Mouse (Mus musculus) midbrain, postnatal 0 days (tissue): ENCODE data around the gene Chil1. TPM values are rescaled to one million over a fixed set of nuclear protein-coding genes. Genes with fewer than 3 reads are reported as not detected.
A peak's percentile ranks its signal among the peaks of the same experiment; 100 is the strongest.

ENCODE experiments used
- ATAC-seq: fragments of 200-750 bp; cut with Nextera tagmentation; 2 replicates; pipeline ENCODE4 v1.8.0; 2017; ENCODE audit warnings: moderate number of reproducible peaks, mild to moderate bottlenecking, moderate TSS enrichment, moderate library complexity; ENCODE audit not compliant: low FRiP score
- DNase-seq: peaks from one replicate; pipeline ENCODE4 v3.0.0-alpha.2; 2015; ENCODE audit warnings: low spot score
- H3K27ac ChIP-seq: fragments of 300-500 bp; sonication (generic); 2 replicates; pipeline ENCODE4 v1.5.1; 2014; ENCODE audit warnings: low read depth, mild to moderate bottlenecking, low read length, mixed read lengths
- H3K27me3 ChIP-seq: fragments of 300-500 bp; sonication (generic); 2 replicates; pipeline ENCODE4 v1.6.1; 2014; ENCODE audit warnings: low read length, control low read depth, mixed read lengths; ENCODE audit not compliant: insufficient read depth
- H3K36me3 ChIP-seq: fragments of 300-500 bp; sonication (generic); 2 replicates; pipeline ENCODE4 v1.6.1; 2014; ENCODE audit warnings: low read length, control low read depth, mixed read lengths; ENCODE audit not compliant: insufficient read depth
- H3K4me1 ChIP-seq: fragments of 300-500 bp; sonication (generic); 2 replicates; pipeline ENCODE4 v1.6.1; 2014; ENCODE audit warnings: mild to moderate bottlenecking, control low read depth, antibody characterized with exemption, low read length, mixed read lengths; ENCODE audit not compliant: insufficient read depth
- H3K4me2 ChIP-seq: fragments of 300-500 bp; sonication (generic); 2 replicates; pipeline ENCODE4 v1.6.1; 2014; ENCODE audit warnings: low read depth, mild to moderate bottlenecking, low read length, mixed read lengths; ENCODE audit not compliant: poor library complexity, severe bottlenecking
- H3K4me3 ChIP-seq: fragments of 300-500 bp; sonication (generic); 2 replicates; pipeline ENCODE4 v1.5.1; 2014; ENCODE audit warnings: low read depth, mild to moderate bottlenecking, low read length, moderate library complexity
- H3K9ac ChIP-seq: fragments of 300-500 bp; sonication (generic); replicated peaks from 2 replicates; pipeline ENCODE4 v1.6.1; 2014; ENCODE audit warnings: mild to moderate bottlenecking, low read length, moderate library complexity, mixed read lengths; ENCODE audit not compliant: poor library complexity, severe bottlenecking
- H3K9me3 ChIP-seq: fragments of 300-500 bp; sonication (generic); 2 replicates; pipeline ENCODE4 v1.6.1; 2016; ENCODE audit warnings: low read length, control low read depth
- CTCF ChIP-seq: IDR thresholded peaks from 2 replicates; pipeline ENCODE4 v1.5.1; 2016; ENCODE audit warnings: antibody characterized with exemption, mild to moderate bottlenecking
- WGBS: fragments of 180-500 bp; shearing (Covaris S2); extraction: QIAGEN DNeasy Blood & Tissue Kit; methylation state at CpG from one replicate; pipeline ENCODE4 v1.1.7; 2014; 5-methylcytosine and 5-hydroxymethylcytosine counted together
- polyA plus RNA-seq: library from polyadenylated mRNA; unstranded; fragments of >200 nt; fragmentation: Nextera tagmentation; extraction: Ambion mirVana; gene quantifications from 2 replicates; pipeline ENCODE4 v1.2.1, GENCODE M21; 2015
- total RNA-seq: library from RNA; depleted of rRNA; stranded (reverse); fragments of >200 nt; gene quantifications from 2 replicates; pipeline ENCODE4 v1.2.3, GENCODE M21; 2014

Gene Chil1
- total and polyA plus RNA-seq, 2 experiments from 2014 or later, result 3.0 TPM

DNA sequence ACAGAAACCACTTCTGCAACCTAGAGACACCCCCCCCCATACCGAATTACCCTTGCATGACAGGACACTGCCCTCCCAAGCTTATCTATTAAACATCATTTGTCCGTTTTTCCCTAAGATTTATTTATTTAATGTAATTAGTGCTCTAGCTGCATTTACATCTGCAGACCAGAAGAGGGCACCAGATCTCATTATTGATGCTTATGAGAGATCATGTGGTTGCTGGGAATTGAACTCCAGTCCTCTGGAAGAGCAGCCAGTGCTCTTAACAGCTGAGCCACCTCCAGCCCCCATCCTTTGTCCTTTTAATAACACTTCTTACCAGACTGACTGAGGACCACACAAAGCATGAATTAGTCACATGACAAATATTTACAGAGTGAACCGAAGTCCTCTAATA lies 27.3 kb upstream of the Chil1 start:
- DNase-seq (no peak), ATAC-seq (no peak)
- H3K4me2 ChIP-seq, result no peak overlapping the region
- H3K4me1 ChIP-seq, result no peaks in the 10 kb centered on the region
- no peaks in the 10 kb centered on the region; the same call in 1 of the 2 replicates for H3K27me3 ChIP-seq
- no peak overlapping the region for H3K4me3 ChIP-seq
- H3K27ac ChIP-seq, result no peak overlapping the region
- no peaks in the 10 kb centered on the region for H3K36me3 ChIP-seq
- peak; percentile 54 for TF ChIP-seq CTCF
- 62% methylated on average over 3 of the region's 3 CpGs for WGBS
- no peaks in the 10 kb centered on the region for H3K9me3 ChIP-seq
- no peak overlapping the region for H3K9ac ChIP-seq

DNA sequence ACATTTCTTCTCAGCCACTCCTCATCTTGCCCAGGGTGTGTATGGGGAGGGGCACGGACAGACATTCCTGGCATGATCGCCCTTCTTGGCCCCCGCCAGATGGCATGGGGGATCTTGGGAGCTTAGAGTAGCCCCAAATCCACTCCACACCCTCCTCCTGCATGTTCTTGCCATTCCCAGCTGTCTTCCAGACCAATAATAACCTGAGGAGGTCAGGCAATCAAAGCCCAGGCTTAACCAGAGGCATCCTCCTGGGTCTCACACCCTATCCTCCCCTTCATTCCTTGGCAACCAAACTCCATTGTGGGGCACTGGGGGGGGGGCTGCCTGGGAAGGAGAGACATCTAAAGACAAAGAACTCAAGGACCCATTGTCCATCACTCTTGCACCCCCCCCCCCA lies 21.6 kb upstream of the Chil1 start:
- 88% methylated on average over 3 of the region's 3 CpGs for WGBS

DNA sequence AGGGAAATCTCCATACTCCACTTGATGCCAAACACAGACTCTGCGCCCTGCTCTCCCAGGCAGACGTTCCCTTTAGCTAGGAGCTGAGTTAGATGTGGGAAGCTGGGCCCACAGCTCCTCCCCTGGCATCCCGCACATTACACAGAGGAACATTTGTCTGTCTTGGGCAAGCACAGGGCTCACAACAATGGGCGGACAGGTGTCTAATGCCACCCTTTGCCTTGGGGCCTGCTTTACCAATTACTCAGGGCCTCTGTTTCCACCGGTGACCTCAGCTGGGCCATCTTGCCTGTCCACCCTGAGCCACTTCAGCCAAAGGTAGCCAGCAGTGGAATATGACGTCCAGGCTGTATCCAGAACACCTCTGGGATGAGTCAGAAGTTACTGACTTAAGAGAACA lies 20.6 kb upstream of the Chil1 start:
- Histone ChIP-seq H3K36me3 (no peaks in the 10 kb centered on the region), H3K27me3 (no peaks in the 10 kb centered on the region), H3K27ac (no peak overlapping the region), H3K4me2 (no peak overlapping the region), H3K9me3 (no peaks in the 10 kb centered on the region), H3K4me1 (no peaks in the 10 kb centered on the region; the same call in 1 of the 2 replicates), H3K9ac (no peak overlapping the region), H3K4me3 (no peak overlapping the region)
- no peak for TF ChIP-seq CTCF
- whole genome bisulfite sequencing, result 67% methylated on average over 6 of the region's 6 CpGs
- ATAC-seq, result no peak
- no peak for DNase-seq

More for the DNA sequence above, 21.6 kb upstream of the Chil1 start:
- Histone ChIP-seq H3K4me3 (no peak overlapping the region), H3K9ac (no peak overlapping the region), H3K4me2 (no peak overlapping the region), H3K36me3 (no peaks in the 10 kb centered on the region), H3K27ac (no peak overlapping the region), H3K9me3 (no peaks in the 10 kb centered on the region), H3K27me3 (no peaks in the 10 kb centered on the region), H3K4me1 (no peaks in the 10 kb centered on the region; the same call in 1 of the 2 replicates)
- ATAC-seq, result no peak
- DNase-seq, result no peak
- TF ChIP-seq CTCF, result no peak

DNA sequence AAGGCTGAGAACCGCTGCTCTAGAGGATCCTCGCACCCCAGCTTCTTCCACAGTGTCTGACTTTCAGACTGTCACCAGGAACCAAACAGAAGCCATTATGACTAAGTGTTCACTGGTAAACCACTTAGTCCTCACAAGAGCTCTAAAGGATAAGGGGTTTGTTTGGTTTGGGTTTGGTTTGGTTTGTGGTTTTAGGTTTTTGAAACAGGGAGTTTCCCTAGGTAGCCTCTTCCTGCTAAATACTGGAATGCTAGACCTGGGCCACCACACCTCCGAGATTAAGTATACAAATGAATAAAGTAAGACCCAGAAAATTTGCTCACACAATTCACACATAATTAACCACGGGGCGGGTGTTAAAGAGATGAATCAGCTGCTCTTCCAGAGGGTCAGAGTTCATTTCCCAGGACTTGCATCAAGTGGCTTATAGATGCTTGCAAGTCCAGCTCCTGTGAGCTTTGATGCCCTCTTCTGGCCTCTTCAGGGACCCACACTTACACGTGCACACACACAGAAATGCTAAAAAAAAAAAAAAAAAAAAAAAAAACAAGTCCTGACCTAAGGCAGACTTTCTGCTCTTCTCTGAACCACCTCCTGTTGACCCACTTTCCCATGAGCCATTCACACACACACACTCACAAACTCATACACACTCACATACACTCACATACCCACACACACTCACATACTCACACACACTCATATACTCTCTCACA lies 19.3 kb upstream of the Chil1 start:
- no peaks in the 10 kb centered on the region for H3K27me3 ChIP-seq
- H3K4me1 ChIP-seq, result no peaks in the 10 kb centered on the region; the same call in 1 of the 2 replicates
- 84% methylated on average over 6 of the region's 6 CpGs for WGBS
- no peak for ATAC-seq
- TF ChIP-seq CTCF, result no peak
- H3K9me3 ChIP-seq, result no peaks in the 10 kb centered on the region
- H3K9ac ChIP-seq, result no peak overlapping the region
- H3K4me2 ChIP-seq, result no peak overlapping the region
- H3K27ac ChIP-seq, result no peak overlapping the region
- no peaks in the 10 kb centered on the region for H3K36me3 ChIP-seq
- DNase-seq, result no peak
- H3K4me3 ChIP-seq, result no peak overlapping the region

DNA sequence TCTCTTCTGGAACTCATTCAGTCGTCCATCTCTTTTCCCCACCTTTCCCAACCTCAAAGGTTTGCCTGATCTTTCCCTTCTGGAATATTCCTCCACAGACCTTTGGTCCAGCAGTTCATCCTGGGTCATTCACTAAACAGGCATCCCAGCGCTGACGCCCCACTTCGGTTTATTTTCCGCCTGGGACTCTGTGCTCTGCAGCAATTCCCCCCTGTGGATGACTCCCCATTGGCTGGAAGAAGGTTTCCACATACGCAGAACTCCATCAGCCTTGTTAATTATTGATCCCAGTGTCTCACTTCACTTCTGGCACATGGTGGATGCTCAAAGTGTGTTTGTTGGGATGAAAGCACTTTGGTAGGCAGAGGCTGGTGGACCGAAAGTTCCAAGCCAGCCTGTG lies 18.5 kb upstream of the Chil1 start:
- no peaks in the 10 kb centered on the region for H3K27me3 ChIP-seq
- no peaks in the 10 kb centered on the region; the same call in 1 of the 2 replicates for H3K4me1 ChIP-seq
- 90% methylated on average over 7 of the region's 7 CpGs for WGBS
- H3K27ac ChIP-seq, result no peak overlapping the region
- H3K36me3 ChIP-seq, result no peaks in the 10 kb centered on the region
- no peak for ATAC-seq
- H3K9me3 ChIP-seq, result no peaks in the 10 kb centered on the region
- no peak overlapping the region for H3K4me2 ChIP-seq
- H3K9ac ChIP-seq, result no peak overlapping the region
- no peak for DNase-seq
- H3K4me3 ChIP-seq, result no peak overlapping the region
- TF ChIP-seq CTCF, result no peak

DNA sequence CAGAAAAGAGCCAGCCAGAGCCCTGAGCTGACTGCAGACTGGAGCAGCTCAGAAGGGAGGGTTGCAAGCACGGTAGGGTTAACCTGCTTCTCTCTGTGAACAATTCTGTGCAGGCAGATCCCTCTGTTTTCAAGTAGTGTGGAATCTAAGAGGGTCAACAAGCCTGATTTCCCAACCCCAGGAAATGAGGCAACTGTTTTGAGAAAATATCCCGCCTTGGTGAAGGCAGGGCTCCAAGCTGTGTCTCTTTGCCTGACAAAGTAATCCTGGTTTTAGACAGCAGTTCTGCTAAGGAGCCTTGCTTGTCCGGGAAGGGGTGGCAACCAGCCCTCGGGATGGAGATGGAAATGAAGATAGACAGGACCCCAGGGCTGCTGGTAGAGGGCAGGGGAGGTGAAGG lies 17.5 kb upstream of the Chil1 start:
- Histone ChIP-seq H3K4me1 (no peaks in the 10 kb centered on the region; the same call in 1 of the 2 replicates), H3K36me3 (no peaks in the 10 kb centered on the region), H3K9me3 (no peaks in the 10 kb centered on the region), H3K27me3 (no peaks in the 10 kb centered on the region), H3K4me3 (no peak overlapping the region), H3K9ac (no peak overlapping the region), H3K27ac (no peak overlapping the region), H3K4me2 (no peak overlapping the region)
- WGBS, result 63% methylated on average over 4 of the region's 4 CpGs
- ATAC-seq (no peak), DNase-seq (no peak)
- TF ChIP-seq CTCF, result no peak
